Mouse (Mus musculus): ENCODE data around the gene Dpyd. TPM values are rescaled to one million over a fixed set of nuclear protein-coding genes. Genes with fewer than 3 reads are reported as not detected.

Gene Dpyd
- under 1 TPM in 1 of 2 experiments, not detected in 1; 0.18 TPM for polyA plus RNA-seq (2017; shearing (Covaris generic))

GRCm38 (mm10) chr3:118561554-118562310 lies at the start of gene Dpyd:
Gene Dpyd, plus strand, starts transcription at chr3:118562129.

